Mouse (Mus musculus): ENCODE data around the gene Cpn2.

- TF ChIP-seq POLR2A (IDR thresholded peaks at IDR 0.05; ENCODE audit: low read depth, low read length) (no peak), CTCF (IDR thresholded peaks at IDR 0.05; ENCODE audit: extremely low read depth, insufficient read depth, insufficient read length, insufficient replicate concordance) (no peak)
These were observed 7.9 kb downstream of the Cpn2 start for GRCm38 (mm10) chr16:30259444-30259843.
